Mouse (Mus musculus) right cerebral cortex, adult 2 months (tissue): ENCODE data around the gene Iqcf1.
A peak's percentile ranks its signal among the peaks of the same experiment; 100 is the strongest.

Source experiments
- DNase-seq, 2 experiments: peaks; one replicate each; pipeline ENCODE4 v3.0.0; 2021 to 2022; ENCODE audit warnings: low spot score in 2 of 2

The Iqcf1 gene

DNA sequence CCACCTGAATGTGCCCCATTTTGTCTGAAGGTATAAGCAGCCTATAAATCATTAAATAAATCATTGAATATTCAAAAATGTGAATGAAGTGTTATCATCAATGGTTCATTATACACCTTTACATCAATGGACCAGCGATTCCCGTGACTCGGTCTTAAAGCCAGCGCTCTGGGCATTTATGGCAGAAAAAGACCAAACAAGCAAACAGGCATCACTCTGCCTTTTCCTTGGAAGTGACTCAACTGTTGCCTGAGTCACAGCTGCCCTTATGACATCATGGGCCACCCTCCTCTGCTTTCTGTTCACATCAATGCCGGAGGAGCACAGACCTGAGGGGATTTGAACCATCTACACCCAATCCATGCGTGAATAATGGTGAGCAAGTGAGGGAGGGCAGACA is at the start of gene Iqcf1:
Iqcf1 (plus strand) TSS at position 301 of the 400 bp plus-strand sequence.
- DNase-seq, result no peak

DNA sequence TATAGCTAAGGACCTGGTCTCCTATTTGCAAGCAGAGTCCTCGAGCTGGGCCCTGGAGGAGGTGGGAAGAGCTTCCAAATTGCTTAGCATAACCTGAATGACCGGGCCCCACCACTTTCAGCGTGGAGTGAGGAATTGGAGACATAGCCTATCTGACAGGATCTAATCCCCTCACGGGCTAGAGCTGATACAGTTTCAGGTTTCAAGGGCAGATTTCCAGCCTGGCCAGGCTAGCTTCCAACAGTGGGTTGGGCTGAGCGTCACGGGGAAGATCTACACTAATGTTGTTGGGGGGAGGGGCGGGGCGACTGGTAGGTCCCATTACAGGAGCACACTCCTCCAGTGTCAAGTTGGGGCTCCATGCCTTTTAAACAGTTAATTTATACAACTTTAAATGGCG is 49.1 kb upstream of the Iqcf1 start:
- DNase-seq, result no peak

DNA sequence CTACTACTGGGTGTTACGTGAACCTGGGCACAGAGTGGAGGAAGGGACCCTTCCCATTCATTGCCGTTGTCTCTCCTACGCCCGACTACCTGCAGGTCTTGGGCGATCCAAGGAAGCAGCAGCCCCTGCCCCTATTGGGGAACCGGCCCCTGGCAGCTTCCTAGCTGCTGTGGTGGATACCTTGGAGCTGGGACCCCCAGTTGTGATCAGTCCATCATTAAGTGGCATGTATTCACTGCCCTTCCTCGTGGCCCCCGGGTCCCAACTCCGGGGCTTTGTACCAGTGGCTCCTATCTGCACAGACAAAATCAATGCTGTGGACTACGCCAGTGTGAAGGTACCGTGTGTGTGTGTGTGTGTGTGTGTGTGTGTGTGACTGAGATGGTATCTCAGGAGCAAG is 48.5 kb upstream of the Iqcf1 start:
- no peak for DNase-seq

DNA sequence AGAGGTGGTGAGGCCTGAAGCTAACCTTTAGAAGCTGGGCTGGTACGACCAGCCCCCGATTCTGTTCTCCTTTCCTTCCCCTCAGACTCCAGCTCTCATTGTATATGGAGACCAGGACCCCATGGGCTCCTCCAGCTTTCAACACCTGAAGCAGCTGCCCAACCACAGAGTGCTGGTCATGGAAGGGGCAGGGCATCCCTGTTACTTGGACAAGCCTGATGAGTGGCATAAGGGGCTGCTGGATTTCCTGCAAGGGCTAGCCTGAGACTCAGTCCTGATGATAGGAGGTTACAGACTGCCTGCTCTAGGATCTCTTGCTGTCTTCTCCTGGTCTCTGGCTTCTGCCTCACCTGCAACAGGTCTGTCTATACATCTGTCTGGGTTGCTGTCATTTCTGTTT is 47.9 kb upstream of the Iqcf1 start:
- no peak for DNase-seq

DNA sequence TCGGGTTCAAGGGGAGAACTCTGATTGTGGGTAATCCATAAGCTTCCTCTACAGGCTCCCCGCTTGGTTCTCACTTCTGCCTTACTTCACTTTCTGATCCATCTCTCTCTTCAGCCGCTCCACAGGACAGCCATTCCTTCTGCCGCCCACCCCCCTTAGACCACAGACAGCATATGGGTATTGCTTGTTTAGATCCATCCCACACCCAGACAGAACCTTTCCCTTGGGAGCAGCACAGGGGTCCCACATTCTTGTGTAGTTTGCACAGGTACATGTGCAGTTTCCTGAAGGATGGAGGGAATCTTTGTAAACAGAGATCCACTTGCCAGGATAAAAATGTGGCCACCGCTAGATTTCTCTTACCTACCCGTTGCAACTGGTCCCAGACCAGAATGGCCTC is 47.4 kb upstream of the Iqcf1 start:
- DNase-seq, result no peak

DNA sequence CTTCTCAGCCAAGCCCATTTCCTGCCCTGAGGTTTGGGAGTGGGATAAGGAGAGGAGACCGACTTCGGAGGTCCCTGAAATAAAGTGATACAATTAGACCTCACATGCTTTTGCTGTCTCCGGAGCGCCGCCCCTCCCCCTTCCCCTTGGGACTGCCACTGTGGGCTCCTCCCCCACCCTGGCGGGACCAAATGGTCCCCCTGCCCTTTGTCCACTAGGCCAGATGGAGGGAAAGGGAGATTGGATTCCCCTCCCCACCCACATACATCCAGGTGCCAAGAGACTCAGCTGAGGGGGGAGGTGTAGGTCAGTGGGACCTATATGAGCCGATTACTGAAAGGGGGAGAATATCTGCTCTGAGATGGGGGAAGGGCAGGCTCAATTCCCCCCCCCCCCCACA is 46.9 kb upstream of the Iqcf1 start:
- DNase-seq, result no peak

DNA sequence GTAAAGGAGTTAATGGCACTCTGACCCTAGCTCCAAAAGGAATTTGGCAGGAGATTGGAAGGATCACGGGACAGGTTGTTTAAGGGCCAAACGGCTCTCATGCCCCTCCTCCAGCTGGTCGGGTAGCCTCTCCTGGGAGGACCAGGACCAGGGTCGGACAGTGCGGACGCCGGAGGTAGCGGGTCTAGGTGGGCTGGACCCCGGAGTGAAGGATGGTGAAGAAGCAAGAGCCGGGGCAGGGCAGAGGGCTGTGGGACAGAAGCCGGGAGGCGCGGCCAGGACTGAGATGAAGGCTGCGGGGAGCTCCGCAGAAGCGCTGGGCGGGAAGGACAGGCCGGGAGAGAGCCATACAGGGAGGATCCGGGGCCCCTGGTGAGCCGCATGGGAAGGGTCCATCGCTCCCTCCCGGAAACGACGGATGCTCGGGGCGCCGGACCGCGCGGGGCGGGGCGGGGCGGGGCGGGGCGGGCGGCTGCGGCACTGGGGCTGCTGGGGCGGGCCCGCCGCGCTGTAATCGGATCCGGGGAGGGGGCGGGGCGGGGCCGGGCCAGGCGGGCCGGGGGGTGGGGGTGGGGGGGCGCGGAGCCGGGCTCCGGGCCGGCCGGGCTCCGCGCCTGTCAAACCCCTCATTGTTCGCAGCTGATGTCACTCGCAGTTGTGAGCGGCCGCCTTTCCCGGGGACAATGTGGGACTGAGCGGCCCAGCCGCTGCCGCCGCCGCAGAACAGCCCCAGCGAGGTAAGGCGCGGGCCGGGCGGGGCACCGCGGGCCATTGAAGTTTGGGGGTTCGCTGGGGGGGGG is 46.3 kb upstream of the Iqcf1 start, which contains the start of gene Pcbp4:
Pcbp4 (plus strand) TSS at position 21 of the 800 bp plus-strand sequence.
- DNase-seq, result peak in 1 of 2 experiments; percentile 46

DNA sequence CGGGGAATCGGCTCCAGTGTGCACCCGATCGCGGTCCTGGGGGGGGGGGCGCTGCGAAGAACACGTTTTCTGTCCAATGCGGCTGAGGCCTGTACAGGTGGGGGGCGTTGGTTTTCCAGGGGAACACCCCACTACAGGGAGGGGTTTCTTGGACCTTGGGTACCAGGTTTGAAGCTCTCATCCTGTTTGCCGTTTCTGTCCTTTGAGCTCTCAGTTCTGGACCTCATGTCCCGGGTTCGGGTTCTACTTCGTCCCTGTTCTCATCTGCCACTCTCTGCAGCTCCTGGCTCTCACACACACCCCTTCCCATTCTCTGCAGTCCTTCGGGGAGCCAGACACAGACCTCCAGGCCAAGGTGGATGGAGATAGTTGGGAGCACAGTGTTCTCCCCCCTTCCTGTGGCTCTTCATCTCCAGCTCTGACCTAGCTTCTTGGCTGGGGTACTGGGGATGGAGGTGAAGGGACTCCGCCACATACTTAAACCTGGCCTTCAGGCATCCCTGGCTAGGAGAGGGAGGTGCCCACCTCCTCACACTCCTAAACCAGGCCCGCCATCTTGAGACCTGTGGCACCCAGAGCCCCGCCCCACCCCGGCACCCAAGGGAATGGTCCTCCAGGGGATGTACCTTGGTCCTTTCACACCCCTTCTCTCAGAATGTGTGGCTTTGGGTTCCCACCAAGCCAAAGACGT is 45.6 kb upstream of the Iqcf1 start:
- no peak for DNase-seq

DNA sequence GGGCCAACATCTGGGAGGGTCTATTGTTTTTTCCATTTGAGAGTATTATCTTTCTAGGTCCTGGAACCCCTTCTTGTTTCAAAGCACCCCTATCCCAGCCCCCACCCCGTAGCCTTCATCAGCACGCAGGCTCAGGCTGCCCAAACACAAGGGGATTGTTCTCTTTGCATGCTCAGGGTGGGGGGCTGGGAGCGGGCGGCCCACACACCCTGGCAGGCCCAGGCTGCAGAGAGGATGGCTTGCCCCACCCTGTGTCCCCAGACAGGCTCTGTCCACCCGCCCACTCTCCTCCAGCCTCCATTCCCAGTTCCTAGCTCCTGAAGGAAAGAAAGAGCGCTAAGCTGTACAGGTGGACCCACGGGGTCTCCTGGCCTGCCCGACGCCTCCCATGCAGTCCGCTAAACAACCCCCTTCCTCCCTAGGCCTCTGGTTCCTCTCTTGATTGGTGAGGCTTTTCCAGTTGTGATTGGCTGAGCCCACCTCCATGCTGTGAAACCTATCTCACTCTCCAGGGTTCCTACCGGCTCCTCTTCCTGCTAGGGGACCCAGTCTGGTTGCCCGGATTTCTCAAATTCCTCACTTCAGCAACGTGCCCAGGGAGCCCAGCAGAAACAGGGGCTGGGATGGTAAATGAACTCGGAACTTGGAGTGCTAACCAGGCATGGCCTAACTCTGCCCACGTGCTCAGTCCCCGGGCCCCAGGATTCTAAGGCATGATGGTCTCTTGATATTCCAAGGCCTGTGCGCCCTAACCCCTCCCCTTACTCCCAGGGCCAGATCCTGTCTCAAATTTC is 44.7 kb upstream of the Iqcf1 start:
- DNase-seq, result peak in 1 of 2 experiments; percentile 48

DNA sequence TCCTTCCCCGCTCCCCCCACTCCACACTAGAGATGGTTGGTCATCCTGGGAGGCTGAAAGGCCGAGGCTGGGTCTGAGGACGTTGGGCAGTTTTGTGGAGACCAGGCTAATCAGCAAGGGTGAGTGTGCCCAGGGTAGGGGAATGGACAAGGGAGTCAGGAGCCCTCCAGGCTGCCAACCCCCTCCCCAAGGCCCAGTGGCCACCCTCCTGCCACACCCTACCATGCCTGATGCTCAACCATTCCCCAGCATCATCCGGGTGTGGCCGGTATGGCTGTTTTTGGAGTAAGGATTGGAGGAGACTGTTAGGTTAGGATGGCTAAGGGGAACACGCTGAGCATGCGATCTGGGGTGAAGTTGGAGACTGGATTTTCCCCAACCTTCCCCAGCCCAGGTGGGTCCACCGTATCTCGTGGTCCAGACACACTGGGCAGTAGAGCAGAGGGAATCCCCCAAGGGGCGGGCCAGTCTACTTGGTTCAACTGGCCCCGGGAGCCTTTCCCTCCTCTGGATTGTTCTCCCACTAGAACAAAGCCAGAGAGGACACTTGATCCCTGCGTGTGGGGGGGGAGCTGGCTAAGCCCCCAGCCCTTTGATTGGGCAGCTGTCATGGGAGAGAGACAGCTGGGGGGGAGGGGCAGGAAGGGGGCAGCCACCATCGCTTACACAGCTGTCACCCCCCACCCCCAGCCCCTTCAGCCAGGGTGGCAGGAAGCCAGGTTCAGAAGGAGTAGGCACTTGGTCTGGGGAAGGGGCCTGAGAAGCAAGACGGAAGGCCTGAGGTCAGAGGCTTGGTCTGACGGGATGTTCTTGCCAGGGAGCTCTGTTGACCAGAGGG is 43.2 kb upstream of the Iqcf1 start:
- DNase-seq, result no peak

DNA sequence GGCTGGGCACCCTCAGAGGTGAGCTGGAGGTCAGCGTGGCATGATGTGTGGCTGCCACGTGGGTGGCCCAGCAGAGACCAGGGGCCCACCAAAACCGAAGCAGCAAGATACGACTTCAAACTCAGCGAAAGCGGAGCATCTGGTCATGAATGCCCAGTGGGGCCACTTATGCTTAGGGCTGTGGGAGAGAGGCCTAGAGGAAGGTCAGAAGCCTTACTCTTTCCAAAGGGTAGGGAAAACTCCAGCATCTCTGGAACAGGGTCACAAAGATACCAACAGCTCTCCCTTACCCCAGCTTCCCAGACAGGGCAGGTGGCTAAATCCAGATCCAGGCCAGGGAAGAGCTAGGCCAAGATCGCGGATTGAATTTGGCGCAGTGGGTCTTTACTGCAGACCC is 42.6 kb upstream of the Iqcf1 start:
- no peak for DNase-seq

DNA sequence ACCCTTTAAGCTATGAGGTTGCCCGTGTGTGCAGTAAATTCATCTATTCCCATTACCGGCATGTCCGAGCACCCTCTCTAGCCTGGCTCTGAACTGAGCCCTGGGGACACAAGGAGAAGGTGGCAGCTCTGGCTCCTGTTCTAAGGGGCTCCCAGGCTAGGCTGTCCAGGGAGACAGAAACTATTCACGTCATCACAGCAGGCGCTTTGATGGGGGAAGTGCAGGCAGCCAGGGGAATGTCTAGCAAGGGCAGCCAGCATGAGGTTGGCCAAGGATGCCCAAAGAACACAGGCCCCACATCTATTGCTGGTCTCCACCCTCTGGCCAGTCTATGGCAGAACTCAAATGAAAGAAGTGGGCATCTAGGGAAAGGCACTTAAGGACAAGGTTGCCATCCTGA is 41.8 kb upstream of the Iqcf1 start:
- DNase-seq, result no peak

DNA sequence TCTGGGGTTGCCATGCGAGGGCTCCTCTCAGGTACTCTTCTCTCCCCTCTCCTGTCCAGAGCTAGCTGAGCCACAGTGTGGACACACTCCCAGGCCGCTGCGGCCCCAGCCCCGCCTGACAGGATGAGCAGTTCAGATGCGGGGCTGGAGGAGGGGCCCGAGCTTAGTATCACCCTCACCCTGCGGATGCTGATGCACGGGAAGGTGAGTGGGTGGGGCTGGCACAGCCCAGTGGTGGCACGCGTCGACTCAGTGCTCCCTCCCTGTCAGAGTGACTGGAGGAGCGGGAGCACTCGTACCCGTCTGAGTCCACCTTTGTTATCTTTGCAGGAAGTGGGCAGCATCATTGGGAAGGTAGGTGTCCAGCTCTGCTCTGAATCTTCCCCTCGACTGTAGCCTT is 39.8 kb upstream of the Iqcf1 start:
- DNase-seq, result no peak

DNA sequence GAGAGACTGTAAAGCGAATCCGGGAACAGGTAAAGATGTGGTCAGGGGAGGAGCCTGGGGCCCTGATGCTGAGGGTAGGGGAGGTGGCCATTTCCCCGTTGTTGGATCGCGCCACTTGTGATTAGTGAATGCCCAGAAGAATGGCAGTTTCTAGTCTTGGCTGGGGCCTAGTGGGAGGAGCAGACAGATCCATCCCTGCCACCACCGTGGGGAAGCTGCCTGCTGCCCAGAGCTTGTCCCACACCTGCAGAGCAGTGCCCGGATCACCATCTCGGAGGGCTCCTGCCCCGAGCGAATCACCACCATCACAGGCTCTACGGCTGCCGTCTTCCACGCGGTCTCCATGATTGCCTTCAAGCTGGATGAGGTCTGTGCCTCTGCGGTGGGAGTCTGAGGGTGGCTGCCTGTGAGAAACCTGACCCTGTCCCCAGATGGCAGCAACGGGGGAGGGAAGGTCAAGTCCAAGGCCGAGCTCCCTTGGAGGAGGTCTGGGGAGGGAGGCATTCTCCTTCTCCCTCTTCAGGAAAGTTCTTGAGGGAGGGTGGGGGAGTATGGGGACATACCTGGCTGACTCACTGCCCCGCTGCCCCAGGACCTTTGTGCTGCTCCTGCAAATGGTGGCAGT is 39.3 kb upstream of the Iqcf1 start:
- DNase-seq, result no peak

DNA sequence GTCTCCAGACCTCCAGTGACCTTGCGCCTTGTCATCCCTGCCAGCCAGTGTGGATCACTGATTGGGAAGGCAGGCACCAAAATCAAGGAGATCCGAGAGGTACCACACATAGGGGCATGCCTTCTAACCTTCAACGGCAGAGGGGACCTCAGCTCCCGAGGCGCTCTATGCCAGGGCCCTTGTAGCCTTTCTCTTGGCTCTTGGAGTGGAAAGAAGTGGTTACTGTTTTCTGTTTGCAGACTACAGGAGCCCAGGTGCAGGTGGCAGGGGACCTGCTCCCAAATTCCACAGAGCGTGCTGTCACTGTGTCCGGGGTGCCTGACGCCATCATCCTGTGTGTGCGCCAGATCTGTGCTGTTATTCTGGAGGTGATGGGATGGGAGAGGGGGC is 38.7 kb upstream of the Iqcf1 start:
- no peak for DNase-seq

DNA sequence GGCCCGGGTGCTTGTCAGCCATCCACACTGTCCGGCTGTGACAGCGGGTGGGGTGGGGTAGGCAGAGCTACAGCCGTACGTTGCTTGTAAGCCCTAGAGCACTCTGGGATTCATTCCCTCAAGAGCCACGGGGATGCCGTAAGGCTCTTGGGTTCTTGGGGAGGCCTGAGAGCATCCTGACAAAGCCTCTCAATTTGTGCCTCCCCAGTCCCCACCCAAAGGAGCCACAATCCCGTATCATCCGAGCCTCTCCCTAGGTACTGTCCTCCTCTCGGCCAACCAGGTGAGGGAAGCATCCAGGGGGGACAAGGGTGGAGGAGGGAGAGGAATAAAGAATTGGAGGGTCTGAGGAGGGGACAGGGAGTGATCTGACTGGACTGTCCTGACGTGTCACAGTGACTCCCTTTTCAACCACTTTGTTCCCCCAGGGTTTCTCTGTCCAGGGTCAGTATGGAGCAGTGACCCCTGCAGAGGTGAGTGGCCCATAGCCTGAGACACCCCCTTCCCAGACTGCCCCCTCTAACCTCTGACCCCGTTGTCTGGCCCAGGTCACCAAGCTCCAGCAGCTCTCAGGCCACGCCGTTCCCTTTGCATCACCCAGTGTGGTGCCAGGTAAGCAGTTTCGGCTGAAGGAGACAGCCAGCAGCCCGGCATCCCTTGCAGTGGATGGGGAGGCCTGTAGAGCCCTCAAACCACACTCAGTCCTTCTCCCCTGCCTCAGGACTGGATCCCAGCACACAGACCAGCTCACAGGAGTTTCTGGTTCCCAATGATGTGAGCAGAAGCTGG is 37.9 kb upstream of the Iqcf1 start:
- DNase-seq, result no peak

DNA sequence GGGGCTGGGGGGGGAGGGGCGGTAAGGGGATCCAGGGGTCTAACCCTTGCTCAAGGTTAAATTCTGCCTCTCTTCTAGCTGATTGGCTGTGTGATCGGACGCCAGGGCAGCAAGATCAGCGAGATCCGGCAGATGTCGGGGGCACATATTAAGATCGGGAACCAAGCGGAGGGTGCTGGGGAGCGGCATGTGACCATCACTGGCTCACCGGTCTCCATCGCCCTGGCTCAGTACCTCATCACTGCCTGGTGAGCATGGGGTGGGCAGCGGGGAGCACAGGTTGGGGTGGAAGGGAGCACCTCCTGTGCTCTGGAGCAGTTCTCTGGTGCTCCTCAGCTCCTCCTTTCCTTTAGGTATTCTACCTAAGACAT is 37.4 kb upstream of the Iqcf1 start:
- no peak for DNase-seq

DNA sequence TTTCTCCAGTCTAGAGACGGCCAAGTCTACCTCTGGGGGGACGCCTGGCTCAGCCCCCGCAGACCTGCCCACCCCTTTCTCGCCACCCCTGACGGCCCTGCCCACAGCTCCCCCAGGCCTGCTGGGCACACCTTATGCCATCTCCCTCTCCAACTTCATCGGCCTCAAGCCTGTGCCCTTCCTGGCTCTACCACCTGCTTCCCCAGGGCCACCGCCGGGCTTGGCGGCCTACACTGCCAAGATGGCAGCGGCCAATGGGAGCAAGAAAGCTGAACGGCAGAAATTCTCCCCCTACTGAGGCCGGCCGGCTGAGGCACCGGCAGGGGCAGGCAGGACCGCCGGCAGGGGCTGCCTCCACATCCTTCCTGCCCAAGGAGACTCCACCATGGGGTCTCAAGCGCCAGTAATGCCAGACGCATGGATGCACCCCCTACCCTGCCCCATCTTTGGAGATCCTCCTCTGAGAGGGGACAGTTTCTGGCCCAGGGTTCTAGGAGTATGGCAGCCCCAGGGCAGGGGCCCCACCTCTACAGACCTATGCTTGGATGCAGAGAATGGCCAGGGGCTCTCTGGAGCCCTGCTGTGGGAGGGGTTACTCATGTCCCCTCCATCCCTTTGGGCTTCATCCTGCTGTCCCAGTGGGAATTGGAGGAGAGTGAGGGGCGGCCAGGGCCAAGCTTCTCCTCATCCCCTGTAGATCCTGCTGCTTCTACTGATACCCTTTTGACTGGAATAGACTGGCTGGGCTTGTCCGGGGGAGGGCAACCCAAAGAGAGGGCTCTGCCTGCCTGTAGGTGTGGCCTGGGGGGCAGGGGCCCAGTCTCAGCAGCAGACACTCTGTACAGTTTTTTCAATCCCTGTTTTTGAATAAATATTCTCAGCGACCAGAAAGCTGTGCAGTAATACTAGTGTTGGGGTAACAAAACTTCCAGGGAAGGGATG is 36.4 kb upstream of the Iqcf1 start:
- DNase-seq, result no peak
